Mouse (Mus musculus) cerebellum, adult 18-20 months (tissue): ENCODE data around the gene Scyl1.
A peak's percentile ranks its signal among the peaks of the same experiment; 100 is the strongest.

Experiments used
- DNase-seq, 2 experiments: peaks; one replicate each; pipeline ENCODE4 v3.0.0; 2021

The Scyl1 gene

GRCm38 (mm10) chr19:5713255-5713654, 58.0 kb downstream of the Scyl1 start:
- DNase-seq = no peak

GRCm38 (mm10) chr19:5711907-5712460, 59.2 kb downstream of the Scyl1 start:
- DNase-seq = no peak

GRCm38 (mm10) chr19:5711218-5711617, 60.0 kb downstream of the Scyl1 start:
- peak; percentile 83 to 85 for DNase-seq

GRCm38 (mm10) chr19:5710581-5710980, 60.6 kb downstream of the Scyl1 start:
- DNase-seq = no peak

- DNase-seq = no peak
These were observed 61.2 kb downstream of the Scyl1 start for GRCm38 (mm10) chr19:5710068-5710467.
